Mouse (Mus musculus): Measurements from ENCODE around the gene Gm16503.

GRCm38 (mm10) chr4:147509174-147509573, 30.8 kb upstream of the Gm16503 start:
- TF ChIP-seq CTCF (IDR thresholded peaks at IDR 0.05; ENCODE audit: low read depth) (no peak), EP300 (optimal IDR thresholded peaks at IDR 0.05) (no peak)

Measured in stomach, postnatal 0 days (tissue).